Mouse (Mus musculus): Measurements from ENCODE around the gene Prl3b1.

The Prl3b1 gene

DNA sequence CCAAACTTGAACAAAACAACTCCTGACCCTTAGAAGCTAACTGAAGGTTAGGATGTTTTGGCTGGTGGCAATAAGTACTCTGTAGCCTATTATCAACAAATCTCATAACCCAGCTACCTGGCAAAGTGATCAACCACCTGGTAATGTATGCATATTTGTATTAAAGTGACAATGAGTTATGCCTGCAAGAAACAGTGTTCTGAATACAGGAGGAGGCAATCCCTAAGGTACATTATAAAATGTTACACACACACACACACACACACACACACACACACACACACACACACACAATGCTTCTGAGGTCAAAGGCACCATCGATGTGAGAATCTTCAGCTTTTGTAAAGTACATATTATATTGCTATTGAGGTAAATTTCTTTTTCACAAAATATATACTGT, at the start of gene Prl3b1:
Gene Prl3b1, plus strand, starts transcription at position 301 of the 400 bp plus-strand sequence.
- no peak for DNase-seq

DNA sequence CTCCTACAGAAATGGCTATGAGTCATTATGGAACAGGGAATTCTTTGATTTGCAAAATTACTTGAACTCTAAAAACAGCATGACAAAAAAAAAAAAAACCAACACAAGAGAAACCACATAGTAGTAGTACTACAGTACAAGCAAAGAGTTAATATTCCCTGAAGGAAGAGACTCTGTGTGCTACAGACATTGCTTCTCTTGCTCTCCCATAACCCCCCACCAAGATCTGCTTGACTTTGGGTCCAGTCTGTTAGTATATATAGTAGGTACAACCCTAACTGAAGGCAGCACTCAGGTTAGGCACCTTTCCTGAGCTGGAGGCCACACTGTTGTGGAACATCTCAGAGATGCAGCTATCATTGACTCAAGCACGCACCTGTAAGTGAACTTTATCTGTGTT, 45.3 kb upstream of the Prl3b1 start, which contains the start of gene Prl3c1:
Gene Prl3c1, plus strand, starts transcription at position 301 of the 400 bp plus-strand sequence.
- no peak for DNase-seq

DNA sequence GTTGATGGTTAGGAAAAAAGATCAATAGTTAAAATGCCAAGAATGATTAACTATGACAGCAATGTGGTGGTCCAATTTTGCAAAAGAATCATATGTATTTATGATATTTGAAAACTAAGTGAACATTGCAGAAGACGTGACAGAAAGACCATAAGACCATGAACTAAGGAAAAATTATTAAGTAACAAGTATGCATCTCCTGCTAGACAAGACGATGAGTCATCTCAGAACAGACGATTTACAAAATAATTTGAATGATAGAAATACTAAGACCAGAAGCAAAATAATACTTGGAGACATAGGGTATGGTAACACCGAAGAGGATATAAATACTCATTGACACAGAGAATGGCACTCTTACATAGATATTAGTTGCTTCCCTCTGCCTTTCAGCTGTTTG, 17.5 kb downstream of the Prl3b1 start, which contains the start of gene Prl3a1:
Gene Prl3a1, plus strand, starts transcription at position 301 of the 400 bp plus-strand sequence.
- DNase-seq, result no peak

Data from liver (tissue).